Mouse (Mus musculus) heart, adult 2 months (tissue): Measurements from ENCODE around the gene Lhpp. TPM values are rescaled to one million over a fixed set of nuclear protein-coding genes. Genes with fewer than 3 reads are reported as not detected.

ENCODE experiments used
- DNase-seq, 2 experiments: peaks; one replicate each; pipeline ENCODE4 v3.0.0; 2021
- H3K27ac ChIP-seq: fragments of 200-600 bp; 2 replicates; pipeline ENCODE4 v1.8.1; 2022
- H3K27me3 ChIP-seq: fragments of 200-500 bp; 2 replicates; pipeline ENCODE4 v1.6.1; 2012; ENCODE audit warnings: mild to moderate bottlenecking, low read length, inconsistent platforms, mixed read lengths; ENCODE audit not compliant: control insufficient read depth, insufficient read depth
- H3K36me3 ChIP-seq: fragments of 200-500 bp; 2 replicates; pipeline ENCODE4 v1.6.1; 2012; ENCODE audit warnings: low read length, inconsistent platforms; ENCODE audit not compliant: control insufficient read depth, insufficient read depth
- H3K4me1 ChIP-seq: fragments of 200-500 bp; 2 replicates; pipeline ENCODE4 v1.6.1; 2011; ENCODE audit warnings: low read length; ENCODE audit not compliant: control insufficient read depth, insufficient read depth
- H3K4me3 ChIP-seq: fragments of 200-600 bp; 2 replicates; pipeline ENCODE4 v1.8.1; 2022
- H3K79me2 ChIP-seq: fragments of 200-500 bp; replicated peaks from 2 replicates; pipeline ENCODE4 v1.6.1; 2012; ENCODE audit warnings: mild to moderate bottlenecking, inconsistent platforms, low read length, moderate library complexity, mixed read lengths; ENCODE audit not compliant: control insufficient read depth, insufficient read depth
- H3K9ac ChIP-seq: fragments of 200-500 bp; 2 replicates; pipeline ENCODE4 v1.6.1; 2012; ENCODE audit warnings: low read depth, mild to moderate bottlenecking, control low read depth, inconsistent platforms, low read length, mixed read lengths
- CTCF ChIP-seq: fragments of 200-600 bp; IDR thresholded peaks from 2 replicates; pipeline ENCODE4 v1.8.1; 2022; ENCODE audit warnings: antibody characterized with exemption, mild to moderate bottlenecking, moderate library complexity
- EP300 ChIP-seq: fragments of 200-500 bp; IDR thresholded peaks from 2 replicates; pipeline ENCODE4 v1.6.1; 2011; ENCODE audit warnings: low read depth, low read length, control low read depth; ENCODE audit not compliant: insufficient read depth
- POLR2A ChIP-seq: fragments of 200-500 bp; IDR thresholded peaks from 2 replicates; pipeline ENCODE4 v1.6.1; 2011; ENCODE audit warnings: mild to moderate bottlenecking, low read depth, low read length, control low read depth; ENCODE audit not compliant: insufficient read depth
- WGBS: fragments of 180-500 bp; shearing (Covaris S2); methylation state at CpG from one replicate; pipeline ENCODE4 v1.1.7; 2018; 5-methylcytosine and 5-hydroxymethylcytosine counted together
- intact Hi-C: fragments of 180-260 bp; cut with DNase I; formaldehyde crosslinking; loops from one replicate; pipeline ENCODE4 v1.15.1; 2025
- polyA plus RNA-seq: library from polyadenylated mRNA; depleted of rRNA; stranded (reverse); fragments of >200 nt; gene quantifications from 2 replicates; pipeline ENCODE4 v1.2.3, GENCODE M21; 2012
- total RNA-seq, 2 experiments: library from RNA; stranded (reverse); gene quantifications; 2 replicates each; pipeline ENCODE4 v1.2.3; 2021

Lhpp gene
- total and polyA plus RNA-seq, 3 experiments, result 13.8 to 22.0 (median 13.9) TPM

GRCm38 (mm10) chr7:132734222-132734621, 123.8 kb downstream of the Lhpp start:
- H3K79me2 ChIP-seq, result no peaks in the 10 kb centered on the region
- no peak for DNase-seq
- WGBS, result 89% methylated on average over 9 of the region's 9 CpGs
- no peak overlapping the region for H3K9ac ChIP-seq
- H3K36me3 ChIP-seq, result peaks cover 2% of the 10 kb centered on the region; the same call in 1 of the 2 replicates
- H3K4me1 ChIP-seq, result peaks cover 38% of the 10 kb centered on the region
- peak overlapping the region; percentile 86; the same call in 1 of the 2 replicates for H3K27ac ChIP-seq
- no peak overlapping the region for H3K4me3 ChIP-seq
- H3K27me3 ChIP-seq, result no peaks in the 10 kb centered on the region
- intact Hi-C loops, result loop anchor here (2.0 kb wide), 1 partner anchor 77 kb away; no protein-coding TSS in a partner anchor
- TF ChIP-seq EP300 (no peak), POLR2A (no peak), CTCF (no peak)

GRCm38 (mm10) chr7:132735145-132735544, 124.7 kb downstream of the Lhpp start:
- 30% methylated on average over 5 of the region's 5 CpGs for WGBS
- intact Hi-C loops, result loop anchor here (1.0 to 5.0 kb wide), 3 partner anchors 37 to 78 kb away; no protein-coding TSS in a partner anchor
- peak; percentile 73 to 84 for DNase-seq
- Histone ChIP-seq H3K36me3 (peaks cover 2% of the 10 kb centered on the region; the same call in 1 of the 2 replicates), H3K4me1 (peaks cover 36% of the 10 kb centered on the region), H3K4me3 (no peak overlapping the region), H3K79me2 (no peaks in the 10 kb centered on the region), H3K27ac (peak overlapping the region; percentile 86), H3K9ac (no peak overlapping the region), H3K27me3 (no peaks in the 10 kb centered on the region)
- peak; percentile 77 for TF ChIP-seq CTCF
- TF ChIP-seq POLR2A, result no peak
- peak; percentile 82; the same call in 1 of the 2 replicates for TF ChIP-seq EP300

GRCm38 (mm10) chr7:132736099-132736862, 125.8 kb downstream of the Lhpp start:
- peak; percentile 63 to 69 for DNase-seq
- TF ChIP-seq POLR2A (no peak), EP300 (0 out of 2 replicates have a peak, but pooled peaks have one; percentile 60), CTCF (no peak)
- peak overlapping the region; percentile 86 for H3K27ac ChIP-seq
- WGBS, result 40% methylated on average over 17 of the region's 17 CpGs
- peaks cover 34% of the 10 kb centered on the region for H3K4me1 ChIP-seq
- H3K4me3 ChIP-seq, result no peak overlapping the region
- no peaks in the 10 kb centered on the region for H3K79me2 ChIP-seq
- H3K9ac ChIP-seq, result peak overlapping the region; percentile 32
- no peaks in the 10 kb centered on the region for H3K27me3 ChIP-seq
- intact Hi-C loops, result loop anchor here (5.0 kb wide), 1 partner anchor 36 kb away; no protein-coding TSS in a partner anchor
- H3K36me3 ChIP-seq, result peaks cover 2% of the 10 kb centered on the region; the same call in 1 of the 2 replicates

GRCm38 (mm10) chr7:132738844-132739243, 128.4 kb downstream of the Lhpp start:
- H3K4me1 ChIP-seq, result peaks cover 30% of the 10 kb centered on the region
- no peak for DNase-seq
- H3K79me2 ChIP-seq, result 0 out of 2 replicates have a peak, but pooled peaks cover 1% of the 10 kb centered on the region
- no peak for TF ChIP-seq CTCF
- no peak for TF ChIP-seq POLR2A
- TF ChIP-seq EP300, result no peak
- no peak overlapping the region for H3K9ac ChIP-seq
- 62% methylated on average over 6 of the region's 6 CpGs for whole genome bisulfite sequencing
- no peak overlapping the region for H3K4me3 ChIP-seq
- peaks cover 2% of the 10 kb centered on the region; the same call in 1 of the 2 replicates for H3K36me3 ChIP-seq
- H3K27ac ChIP-seq, result no peak overlapping the region
- no peaks in the 10 kb centered on the region for H3K27me3 ChIP-seq
- intact Hi-C loops, result loop anchor here (5.0 kb wide), 1 partner anchor 33 kb away; no protein-coding TSS in a partner anchor

- TF ChIP-seq CTCF, result no peak
- 60% methylated on average over 6 of the region's 6 CpGs for WGBS
- Histone ChIP-seq H3K27me3 (no peaks in the 10 kb centered on the region), H3K36me3 (peaks cover 2% of the 10 kb centered on the region; the same call in 1 of the 2 replicates), H3K79me2 (0 out of 2 replicates have a peak, but pooled peaks cover 1% of the 10 kb centered on the region), H3K27ac (no peak overlapping the region), H3K9ac (no peak overlapping the region), H3K4me3 (no peak overlapping the region), H3K4me1 (peaks cover 24% of the 10 kb centered on the region)
- no peak for DNase-seq
- intact Hi-C loops, result loop anchor here (5.0 kb wide), 1 partner anchor 32 kb away; no protein-coding TSS in a partner anchor
These were observed 129.4 kb downstream of the Lhpp start for GRCm38 (mm10) chr7:132739829-132740228.

GRCm38 (mm10) chr7:132742912-132743311, 132.5 kb downstream of the Lhpp start:
- Histone ChIP-seq H3K36me3 (no peaks in the 10 kb centered on the region; the same call in 1 of the 2 replicates), H3K9ac (no peak overlapping the region), H3K27ac (peak overlapping the region; percentile 23; the same call in 1 of the 2 replicates), H3K4me3 (no peak overlapping the region), H3K27me3 (no peaks in the 10 kb centered on the region), H3K79me2 (0 out of 2 replicates have a peak, but pooled peaks cover 1% of the 10 kb centered on the region), H3K4me1 (peaks cover 9% of the 10 kb centered on the region)
- TF ChIP-seq POLR2A (no peak), CTCF (no peak), EP300 (no peak)
- DNase-seq, result no peak
- intact Hi-C loops, result no loop called here
- 57% methylated on average over 5 of the region's 5 CpGs for WGBS
